Mouse (Mus musculus) kidney, adult 2 months (tissue): ENCODE measurements around the gene Traf3ip3.

Experiments
- CTCF ChIP-seq: fragments of 200-500 bp; conservative IDR thresholded peaks from 2 replicates; pipeline ENCODE4 v1.5.1; 2011; ENCODE audit warnings: low read depth, mild to moderate bottlenecking, control low read depth, low read length, moderate library complexity, mixed read lengths; ENCODE audit not compliant: insufficient read depth, insufficient read length
- POLR2A ChIP-seq: fragments of 200-500 bp; IDR thresholded peaks from one replicate; pipeline ENCODE4 v1.6.1; 2011; ENCODE audit warnings: low read depth, low read length, control low read depth

- TF ChIP-seq CTCF (no peak), POLR2A (no peak)
These were observed 31.6 kb downstream of the Traf3ip3 start for GRCm38 (mm10) chr1:193169856-193170255.
